Mouse (Mus musculus) cerebellum, postnatal 14 days (tissue): ENCODE results near the gene Grb10.

Experiments used
- DNase-seq, 2 experiments: peaks; one replicate each; pipeline ENCODE4 v3.0.0; 2021; ENCODE audit warnings: mixed read lengths in 2 of 2

Gene Grb10

GRCm38 (mm10) chr11:11897645-11898357, 140.7 kb downstream of the Grb10 start, which contains the start of gene Ddc:
TSS of gene Ddc (minus strand) at chr11:11898144.
- no peak for DNase-seq

GRCm38 (mm10) chr11:11895479-11895878, 143.0 kb downstream of the Grb10 start:
- no peak for DNase-seq

- no peak for DNase-seq
These were observed 144.7 kb downstream of the Grb10 start for GRCm38 (mm10) chr11:11893769-11894168.

- DNase-seq = no peak
These were observed 145.4 kb downstream of the Grb10 start for GRCm38 (mm10) chr11:11892993-11893602.

GRCm38 (mm10) chr11:11891832-11892231, 146.7 kb downstream of the Grb10 start:
- DNase-seq = no peak

GRCm38 (mm10) chr11:11890139-11890741, 148.2 kb downstream of the Grb10 start:
- DNase-seq = no peak

- DNase-seq = no peak
These were observed 149.8 kb downstream of the Grb10 start for GRCm38 (mm10) chr11:11888727-11889126.

GRCm38 (mm10) chr11:11888051-11888450, 150.4 kb downstream of the Grb10 start:
- no peak for DNase-seq

- DNase-seq = no peak
These were observed 152.0 kb downstream of the Grb10 start for GRCm38 (mm10) chr11:11886403-11886998.

GRCm38 (mm10) chr11:11885921-11886320, 152.6 kb downstream of the Grb10 start:
- DNase-seq = no peak

- no peak for DNase-seq
These were observed 153.2 kb downstream of the Grb10 start for GRCm38 (mm10) chr11:11885246-11885643.

GRCm38 (mm10) chr11:11884533-11885245, 153.8 kb downstream of the Grb10 start:
- DNase-seq = no peak

- no peak for DNase-seq
These were observed 156.7 kb downstream of the Grb10 start for GRCm38 (mm10) chr11:11881783-11882155.

GRCm38 (mm10) chr11:11881026-11881782, 157.3 kb downstream of the Grb10 start:
- DNase-seq = no peak
